Mouse (Mus musculus) 3T3-L1 (cell line): ENCODE results near the gene Il23a.
"Not testable (repeated sequence)": the region's sequence is repeated elsewhere in the genome, so short reads cannot be mapped to it uniquely, and the experiment has no call there.

Source experiments
- DNase-seq: peaks from one replicate; pipeline ENCODE4 v3.0.0-alpha.2; 2015; ENCODE audit warnings: low read depth, low spot score

Gene Il23a

GRCm38 (mm10) chr10:128263393-128264310, 34.9 kb downstream of the Il23a start:
- DNase-seq: no peak

- no peak for DNase-seq
Observed at GRCm38 (mm10) chr10:128262300-128262699, 36.3 kb downstream of the Il23a start.

GRCm38 (mm10) chr10:128260376-128260775, 38.2 kb downstream of the Il23a start:
- not testable (repeated sequence) for DNase-seq

GRCm38 (mm10) chr10:128259946-128260345, 38.6 kb downstream of the Il23a start:
- no peak for DNase-seq

GRCm38 (mm10) chr10:128258953-128259352, 39.6 kb downstream of the Il23a start:
- no peak for DNase-seq

GRCm38 (mm10) chr10:128256328-128256727, 42.2 kb downstream of the Il23a start:
- peak; percentile 92 for DNase-seq

- peak; percentile 48 for DNase-seq
Observed at GRCm38 (mm10) chr10:128255925-128256324, 42.6 kb downstream of the Il23a start.

- peak; percentile 85 for DNase-seq
Observed at GRCm38 (mm10) chr10:128253677-128254255, 44.8 kb downstream of the Il23a start, which contains the start of gene Apon. TSS of gene Apon (plus strand) at chr10:128254096.

- DNase-seq: no peak
Observed at GRCm38 (mm10) chr10:128250565-128250964, 48.0 kb downstream of the Il23a start.

- DNase-seq: no peak
Observed at GRCm38 (mm10) chr10:128247020-128247732, 51.4 kb downstream of the Il23a start.
